ENCODE assay signal across 1 mouse cellular context in genomic region chr7:98487202-98487980, GRCm38 (mm10).
A peak's percentile ranks its signal among the peaks of the same experiment; 100 is the strongest.
TF ChIP-seq lines count a peak whose summit lies in the region.

No protein-coding gene starts in this region.

TF ChIP-seq in CH12.LX, 34 proteins besides CTCF, POLR2A, EP300 and RAD21 (continued from another document):
- TF ChIP-seq SIN3A (IDR thresholded peaks at IDR 0.05; ENCODE audit: low read length) (no peak), ETS1 (conservative IDR thresholded peaks at IDR 0.05; ENCODE audit: low read depth, low read length) (peak; percentile 82), CHD1 (IDR thresholded peaks at IDR 0.05; ENCODE audit: low read depth, low read length) (peak; percentile 63; the same call in 1 of the 2 replicates), POLR2AphosphoS2 (IDR thresholded peaks at IDR 0.05; ENCODE audit: low read depth, low read length) (no peak), SMC3 (IDR thresholded peaks at IDR 0.05; ENCODE audit: low read depth, low read length) (peak; percentile 2; the same call in 1 of the 2 replicates), MAFK (IDR thresholded peaks at IDR 0.05; ENCODE audit: insufficient replicate concordance, low read length) (peak; percentile 36; the same call in 1 of the 2 replicates), MEF2A (IDR thresholded peaks at IDR 0.05; ENCODE audit: borderline replicate concordance, low read depth, low read length) (peak; percentile 53; the same call in 1 of the 2 replicates), ZNF384 (IDR thresholded peaks at IDR 0.05; ENCODE audit: low read depth, low read length) (no peak)
